Mouse (Mus musculus) kidney, embryonic 16.5 days (tissue): Measurements from ENCODE around the gene Nfe2l3. TPM values are rescaled to one million over a fixed set of nuclear protein-coding genes. Genes with fewer than 3 reads are reported as not detected.

ENCODE experiments used
- ATAC-seq: fragments of 200-750 bp; cut with Nextera tagmentation; 2 replicates; pipeline ENCODE4 v1.8.0; 2017; ENCODE audit warnings: moderate TSS enrichment; ENCODE audit not compliant: low FRiP score, low TSS enrichment
- H3K27ac ChIP-seq: fragments of 300-500 bp; sonication (generic); 2 replicates; pipeline ENCODE4 v1.5.1; 2014; ENCODE audit warnings: low read length
- H3K27me3 ChIP-seq: fragments of 300-500 bp; sonication (generic); 2 replicates; pipeline ENCODE4 v1.6.1; 2014; ENCODE audit warnings: low read length, control low read depth, mixed read lengths; ENCODE audit not compliant: insufficient read depth
- H3K36me3 ChIP-seq: fragments of 300-500 bp; sonication (generic); 2 replicates; pipeline ENCODE4 v1.6.1; 2014; ENCODE audit warnings: low read length, control low read depth, mixed read lengths; ENCODE audit not compliant: insufficient read depth
- H3K4me1 ChIP-seq: fragments of 300-500 bp; sonication (generic); 2 replicates; pipeline ENCODE4 v1.6.1; 2014; ENCODE audit warnings: low read length, control low read depth, mixed read lengths; ENCODE audit not compliant: insufficient read depth
- H3K4me2 ChIP-seq: fragments of 300-500 bp; sonication (generic); replicated peaks from 2 replicates; pipeline ENCODE4 v1.6.1; 2014; ENCODE audit warnings: low read depth, low read length
- H3K4me3 ChIP-seq: fragments of 300-500 bp; sonication (generic); 2 replicates; pipeline ENCODE4 v1.5.1; 2014; ENCODE audit warnings: mild to moderate bottlenecking, low read length
- H3K9ac ChIP-seq: fragments of 300-500 bp; sonication (generic); replicated peaks from 2 replicates; pipeline ENCODE4 v1.6.1; 2014; ENCODE audit warnings: low read length
- H3K9me3 ChIP-seq: fragments of 300-500 bp; sonication (generic); 2 replicates; pipeline ENCODE4 v1.6.1; 2016; ENCODE audit warnings: low read length, control low read depth
- WGBS: fragments of 180-500 bp; shearing (Covaris S2); extraction: QIAGEN DNeasy Blood & Tissue Kit; methylation state at CpG from one replicate; pipeline ENCODE4 v1.1.7; 2014; 5-methylcytosine and 5-hydroxymethylcytosine counted together
- polyA plus RNA-seq: library from polyadenylated mRNA; unstranded; fragments of >200 nt; fragmentation: Nextera tagmentation; extraction: Ambion mirVana; gene quantifications from 2 replicates; pipeline ENCODE4 v1.2.1, GENCODE M21; 2015

Nfe2l3 gene
- polyA plus RNA-seq, 1 experiment from 2014 or later: 1.7 TPM

DNA sequence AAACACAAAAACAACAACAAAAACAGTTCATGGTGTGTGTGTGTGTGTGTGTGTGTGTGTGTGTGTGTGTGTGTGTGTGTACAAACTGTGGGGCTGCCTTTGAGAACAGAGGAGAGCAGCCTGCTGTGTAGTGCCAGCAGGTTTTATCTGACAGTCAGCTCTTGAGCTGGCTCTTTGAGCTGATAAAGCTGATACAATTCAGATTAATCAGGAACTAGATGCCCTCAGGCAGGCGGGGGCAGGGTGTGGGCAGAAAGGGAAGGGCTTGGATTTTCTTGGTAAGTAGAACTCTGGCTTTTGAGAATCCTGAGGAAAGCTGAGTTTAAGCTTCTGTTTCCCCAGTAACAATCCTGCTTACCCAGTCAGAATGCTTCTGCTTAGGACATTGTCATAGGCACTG is 73.2 kb downstream of the Nfe2l3 start:
- 73% methylated on average over 1 of the region's 1 CpGs for WGBS
- no peak overlapping the region for H3K9ac ChIP-seq
- ATAC-seq: no peak

DNA sequence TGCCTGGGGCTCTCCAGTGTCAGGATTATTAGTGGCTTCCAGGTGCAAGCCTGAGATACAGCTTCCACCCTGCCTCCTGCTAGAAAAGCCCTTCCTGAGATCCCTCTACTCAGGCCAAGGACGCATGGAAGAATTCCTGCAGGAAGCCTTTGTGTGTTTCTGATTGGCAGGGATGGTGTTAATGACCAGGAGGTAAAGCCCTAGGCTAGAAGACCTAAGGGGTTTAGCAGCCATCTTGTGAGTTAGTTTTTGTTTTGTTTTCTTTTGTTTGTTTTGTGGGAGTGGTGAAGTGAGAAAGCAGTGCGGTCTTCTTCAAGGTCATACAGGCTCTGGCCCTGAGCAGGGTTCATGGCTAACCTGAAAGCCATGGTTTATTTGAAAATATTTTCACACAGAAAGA is 75.1 kb downstream of the Nfe2l3 start:
- Histone ChIP-seq H3K9ac (no peak overlapping the region), H3K36me3 (no peaks in the 10 kb centered on the region), H3K4me2 (no peak overlapping the region), H3K27me3 (no peaks in the 10 kb centered on the region), H3K27ac (no peak overlapping the region), H3K9me3 (no peaks in the 10 kb centered on the region), H3K4me3 (no peak overlapping the region), H3K4me1 (peaks cover 4% of the 10 kb centered on the region; the same call in 1 of the 2 replicates)
- 56% methylated on average over 2 of the region's 2 CpGs for WGBS
- ATAC-seq: no peak

More for the DNA sequence above, 73.2 kb downstream of the Nfe2l3 start:
- H3K4me2 ChIP-seq: no peak overlapping the region
- no peak overlapping the region for H3K4me3 ChIP-seq
- H3K27ac ChIP-seq: no peak overlapping the region
- no peaks in the 10 kb centered on the region for H3K9me3 ChIP-seq
- peaks cover 4% of the 10 kb centered on the region; the same call in 1 of the 2 replicates for H3K4me1 ChIP-seq
- H3K27me3 ChIP-seq: no peaks in the 10 kb centered on the region
- H3K36me3 ChIP-seq: no peaks in the 10 kb centered on the region

Other genes starting within 250 kb of the Nfe2l3 start
- 1,832 and 2,078 TPM in 2 replicates for gene Hnrnpa2b1, start 37.2 kb downstream of the Nfe2l3 start, polyA plus RNA-seq
- gene Cbx3, start 37.7 kb downstream of the Nfe2l3 start, polyA plus RNA-seq: 421 and 427 TPM in 2 replicates
- gene Snx10, start 91.2 kb downstream of the Nfe2l3 start, polyA plus RNA-seq: 16.1 and 16.7 TPM in 2 replicates